Comparison of ENCODE assay signal across 9 mouse cellular contexts in the genomic region with DNA sequence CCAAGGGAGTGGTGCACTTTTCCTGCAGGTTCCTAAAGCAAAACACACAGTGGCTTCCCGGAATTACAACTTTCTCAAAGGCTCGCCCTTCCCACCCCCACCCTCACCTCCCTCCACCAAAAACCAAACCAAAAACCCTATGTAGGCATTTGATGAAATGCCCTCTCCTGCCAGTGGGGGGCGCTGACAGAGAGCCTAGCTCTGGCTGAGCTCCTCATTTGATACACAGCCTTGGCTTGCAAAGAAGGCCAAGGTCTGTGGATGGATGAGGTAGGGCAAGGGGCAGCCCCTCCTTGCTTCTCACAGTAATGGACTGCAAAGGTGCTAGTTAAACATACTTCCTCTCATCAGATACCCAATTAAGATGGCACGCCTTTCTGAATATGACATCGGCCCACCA. TPM values are rescaled to one million over a fixed set of nuclear protein-coding genes. Genes with fewer than 3 reads are reported as not detected.
A peak's percentile ranks its signal among the peaks of the same experiment; 100 is the strongest.
DNase-seq lines count a peak whose midpoint lies in the region; TF ChIP-seq lines count a peak whose summit lies in the region.
"Had no signal": no experiment of that assay in that cellular context is flagged by ENCODE, and none has a peak within 500 bp of the region (broad histone marks: within the 10 kb centered on the region; RNA-seq: fewer than 3 reads in every experiment).

No protein-coding gene starts in this region.

- TF ChIP-seq CTCF in gastrocnemius, adult 2 months (IDR thresholded peaks at IDR 0.05), result peak; percentile 64

- DNase-seq in gastrocnemius, adult 2 months, result peak; percentile 61
- DNase-seq in gastrocnemius, postnatal 25 days, result no peak
- DNase-seq in ovary, postnatal 14 days (ENCODE audit: low spot score), result peak; percentile 40
- no peak for DNase-seq in ovary, adult 18-20 months (ENCODE audit: low spot score)
- DNase-seq in cerebellum, postnatal 10 days, result peak; percentile 63 to 76
- DNase-seq in lung, postnatal 4 days, result peak; percentile 46 to 60
- DNase-seq in yolk sac, embryonic 10.5 days (ENCODE audit: low spot score), result no peak
- no peak for DNase-seq in embryo, embryonic 9.5 days (ENCODE audit: extremely low spot score)

- no peak overlapping the region for H3K27ac ChIP-seq in gastrocnemius, adult 2 months
- H3K27ac ChIP-seq: stomach, embryonic 15.5 days had no signal

- H3K4me3 ChIP-seq in gastrocnemius, adult 2 months, result no peak overlapping the region
- H3K4me3 ChIP-seq: stomach, embryonic 15.5 days had no signal

- intact Hi-C loops in gastrocnemius, adult 2 months (cut with DNase I), result loop anchor here (2.0 kb wide), 1 partner anchor 105 kb away; a partner anchor contains a TSS

RNA-seq across cellular contexts. Expression of a gene that starts 28.4 kb away (rescaled TPM):
- 10 to 100 TPM; 20.7 to 29.4 TPM for total RNA-seq in gastrocnemius, adult 2 months (2021)
- 10 to 100 TPM; 21.2 to 25.8 TPM for total RNA-seq in gastrocnemius, postnatal 25 days (2021)

Comparison
In these comparisons a context has a peak if more than half of its experiments do, and no peak if none do; other contexts are left out.
1. DNase-seq: peak in gastrocnemius, adult 2 months (single experiment), ovary, postnatal 14 days (single experiment), cerebellum, postnatal 10 days (2 of 2) and lung, postnatal 4 days (2 of 2); none in gastrocnemius, postnatal 25 days (single experiment), ovary, adult 18-20 months (single experiment), yolk sac, embryonic 10.5 days (single experiment) and embryo, embryonic 9.5 days (single experiment).